Mouse (Mus musculus) midbrain, embryonic 16.5 days (tissue): ENCODE measurements at regions not wholly inside any gene's neighbourhood (a gene's known extent, or its start where the extent isn't known, plus 50 kb on each side); places are given as distances from the start of the nearest gene placed in this dataset.

ENCODE experiments used
- ATAC-seq: fragments of 200-750 bp; cut with Nextera tagmentation; 2 replicates; pipeline ENCODE4 v1.8.0; 2017; ENCODE audit warnings: moderate TSS enrichment
- H3K27ac ChIP-seq: fragments of 300-500 bp; sonication (generic); 2 replicates; pipeline ENCODE4 v1.5.1; 2014; ENCODE audit warnings: mild to moderate bottlenecking, low read length, mixed read lengths
- H3K27me3 ChIP-seq: fragments of 300-500 bp; sonication (generic); 2 replicates; pipeline ENCODE4 v1.6.1; 2014; ENCODE audit warnings: low read depth, low read length, mixed read lengths; ENCODE audit not compliant: control insufficient read depth, insufficient read depth
- H3K36me3 ChIP-seq: fragments of 300-500 bp; sonication (generic); 2 replicates; pipeline ENCODE4 v1.6.1; 2014; ENCODE audit warnings: mild to moderate bottlenecking, low read length, moderate library complexity, mixed read lengths; ENCODE audit not compliant: control insufficient read depth, insufficient read depth
- H3K4me1 ChIP-seq: fragments of 300-500 bp; sonication (generic); 2 replicates; pipeline ENCODE4 v1.6.1; 2014; ENCODE audit warnings: mild to moderate bottlenecking, low read length, mixed read lengths; ENCODE audit not compliant: control insufficient read depth, insufficient read depth
- H3K4me2 ChIP-seq: fragments of 300-500 bp; sonication (generic); 2 replicates; pipeline ENCODE4 v1.6.1; 2014; ENCODE audit warnings: mild to moderate bottlenecking, low read length, mixed read lengths
- H3K4me3 ChIP-seq: fragments of 300-500 bp; sonication (generic); 2 replicates; pipeline ENCODE4 v1.5.1; 2014; ENCODE audit warnings: low read depth, mild to moderate bottlenecking, low read length, moderate library complexity, mixed read lengths
- H3K9ac ChIP-seq: fragments of 300-500 bp; sonication (generic); 2 replicates; pipeline ENCODE4 v1.6.1; 2014; ENCODE audit warnings: low read depth, low read length, mixed read lengths
- H3K9me3 ChIP-seq: fragments of 300-500 bp; sonication (generic); replicated peaks from 2 replicates; pipeline ENCODE4 v1.6.1; 2014; ENCODE audit warnings: mild to moderate bottlenecking, low read length, mixed read lengths; ENCODE audit not compliant: control insufficient read depth, poor library complexity, severe bottlenecking
- WGBS: fragments of 180-500 bp; shearing (Covaris S2); extraction: QIAGEN DNeasy Blood & Tissue Kit; methylation state at CpG from one replicate; pipeline ENCODE4 v1.1.7; 2014; 5-methylcytosine and 5-hydroxymethylcytosine counted together

GRCm38 (mm10) chr5:139612676-139613075 lies 69.4 kb downstream of the Uncx start:
- H3K9ac ChIP-seq, result no peak overlapping the region
- H3K4me3 ChIP-seq, result no peak overlapping the region
- no peak overlapping the region for H3K27ac ChIP-seq
- H3K4me2 ChIP-seq, result no peak overlapping the region
- no peaks in the 10 kb centered on the region for H3K27me3 ChIP-seq
- no peaks in the 10 kb centered on the region for H3K9me3 ChIP-seq
- peaks cover 10% of the 10 kb centered on the region for H3K4me1 ChIP-seq
- WGBS, result 81% methylated on average over 6 of the region's 6 CpGs
- H3K36me3 ChIP-seq, result no peaks in the 10 kb centered on the region
- no peak for ATAC-seq

- no peak overlapping the region for H3K27ac ChIP-seq
- no peak overlapping the region for H3K4me3 ChIP-seq
- no peak overlapping the region for H3K4me2 ChIP-seq
- no peaks in the 10 kb centered on the region for H3K36me3 ChIP-seq
- ATAC-seq, result no peak
- H3K4me1 ChIP-seq, result peaks cover 10% of the 10 kb centered on the region
- WGBS, result 63% methylated on average over 5 of the region's 5 CpGs
- no peak overlapping the region for H3K9ac ChIP-seq
- H3K27me3 ChIP-seq, result no peaks in the 10 kb centered on the region
- H3K9me3 ChIP-seq, result no peaks in the 10 kb centered on the region
Measured at GRCm38 (mm10) chr5:139613601-139614000, 70.3 kb downstream of the Uncx start.

- no peaks in the 10 kb centered on the region for H3K36me3 ChIP-seq
- peak overlapping the region; percentile 0; the same call in 1 of the 2 replicates for H3K9ac ChIP-seq
- H3K9me3 ChIP-seq, result no peaks in the 10 kb centered on the region
- no peaks in the 10 kb centered on the region for H3K27me3 ChIP-seq
- peaks cover 7% of the 10 kb centered on the region for H3K4me1 ChIP-seq
- 16% methylated on average over 36 of the region's 36 CpGs for WGBS
- no peak overlapping the region for H3K27ac ChIP-seq
- no peak for ATAC-seq
- no peak overlapping the region for H3K4me3 ChIP-seq
- peak overlapping the region; percentile 12; the same call in 1 of the 2 replicates for H3K4me2 ChIP-seq
Measured at GRCm38 (mm10) chr5:139619301-139620161, 76.2 kb downstream of the Uncx start.

GRCm38 (mm10) chr5:139625871-139626460 lies 82.7 kb downstream of the Uncx start:
- Histone ChIP-seq H3K9me3 (peaks cover 5% of the 10 kb centered on the region; the same call in 1 of the 2 replicates), H3K4me2 (no peak overlapping the region), H3K27me3 (no peaks in the 10 kb centered on the region), H3K4me1 (no peaks in the 10 kb centered on the region), H3K9ac (no peak overlapping the region), H3K4me3 (no peak overlapping the region), H3K36me3 (no peaks in the 10 kb centered on the region), H3K27ac (no peak overlapping the region)
- no peak for ATAC-seq
- WGBS, result 61% methylated on average over 22 of the region's 22 CpGs

- Histone ChIP-seq H3K27ac (no peak overlapping the region), H3K36me3 (no peaks in the 10 kb centered on the region), H3K4me2 (no peak overlapping the region), H3K9me3 (peaks cover 5% of the 10 kb centered on the region; the same call in 1 of the 2 replicates), H3K27me3 (no peaks in the 10 kb centered on the region), H3K9ac (no peak overlapping the region), H3K4me1 (no peaks in the 10 kb centered on the region), H3K4me3 (no peak overlapping the region)
- no peak for ATAC-seq
- 59% methylated on average over 1 of the region's 1 CpGs for WGBS
Measured at GRCm38 (mm10) chr5:139627552-139627951, 84.3 kb downstream of the Uncx start.

GRCm38 (mm10) chr5:139637028-139637427 lies 93.7 kb downstream of the Uncx start:
- H3K9ac ChIP-seq, result no peak overlapping the region
- H3K9me3 ChIP-seq, result no peaks in the 10 kb centered on the region
- no peaks in the 10 kb centered on the region for H3K36me3 ChIP-seq
- no peaks in the 10 kb centered on the region for H3K27me3 ChIP-seq
- ATAC-seq, result no peak
- no peak overlapping the region for H3K27ac ChIP-seq
- H3K4me3 ChIP-seq, result no peak overlapping the region
- 90% methylated on average over 2 of the region's 2 CpGs for WGBS
- H3K4me2 ChIP-seq, result no peak overlapping the region
- H3K4me1 ChIP-seq, result no peaks in the 10 kb centered on the region

- Histone ChIP-seq H3K9me3 (no peaks in the 10 kb centered on the region), H3K4me1 (no peaks in the 10 kb centered on the region), H3K4me2 (no peak overlapping the region), H3K9ac (no peak overlapping the region), H3K27ac (no peak overlapping the region), H3K4me3 (no peak overlapping the region), H3K27me3 (no peaks in the 10 kb centered on the region), H3K36me3 (no peaks in the 10 kb centered on the region)
- no peak for ATAC-seq
- WGBS, result 43% methylated on average over 16 of the region's 16 CpGs
Measured at GRCm38 (mm10) chr5:139640652-139641612, 95.2 kb downstream of the Micall2 start.

- H3K27ac ChIP-seq, result no peak overlapping the region
- no peaks in the 10 kb centered on the region for H3K27me3 ChIP-seq
- no peaks in the 10 kb centered on the region for H3K4me1 ChIP-seq
- ATAC-seq, result no peak
- no peak overlapping the region for H3K4me3 ChIP-seq
- no peak overlapping the region for H3K9ac ChIP-seq
- WGBS, result 77% methylated on average over 6 of the region's 6 CpGs
- no peak overlapping the region for H3K4me2 ChIP-seq
- no peaks in the 10 kb centered on the region for H3K9me3 ChIP-seq
- H3K36me3 ChIP-seq, result no peaks in the 10 kb centered on the region
Measured at GRCm38 (mm10) chr5:139644816-139645215, 91.3 kb downstream of the Micall2 start.
